Mouse (Mus musculus): Measurements from ENCODE around the gene Dnajc6.

- TF ChIP-seq CTCF (IDR thresholded peaks at IDR 0.05; ENCODE audit: control insufficient read depth, insufficient read depth, insufficient replicate concordance, low read depth, low read length) (no peak), POLR2A (IDR thresholded peaks at IDR 0.05; ENCODE audit: control insufficient read depth, low read depth, low read length) (no peak)
Observed at GRCm38 (mm10) chr4:101635596-101635995, 139.1 kb downstream of the Dnajc6 start.

Data from testis, adult 2 months (tissue).